Mouse (Mus musculus): ENCODE measurements at regions not wholly inside any gene's neighbourhood (a gene's known extent, or its start where the extent isn't known, plus 50 kb on each side); places are given as distances from the start of the nearest gene placed in this dataset.

DNA sequence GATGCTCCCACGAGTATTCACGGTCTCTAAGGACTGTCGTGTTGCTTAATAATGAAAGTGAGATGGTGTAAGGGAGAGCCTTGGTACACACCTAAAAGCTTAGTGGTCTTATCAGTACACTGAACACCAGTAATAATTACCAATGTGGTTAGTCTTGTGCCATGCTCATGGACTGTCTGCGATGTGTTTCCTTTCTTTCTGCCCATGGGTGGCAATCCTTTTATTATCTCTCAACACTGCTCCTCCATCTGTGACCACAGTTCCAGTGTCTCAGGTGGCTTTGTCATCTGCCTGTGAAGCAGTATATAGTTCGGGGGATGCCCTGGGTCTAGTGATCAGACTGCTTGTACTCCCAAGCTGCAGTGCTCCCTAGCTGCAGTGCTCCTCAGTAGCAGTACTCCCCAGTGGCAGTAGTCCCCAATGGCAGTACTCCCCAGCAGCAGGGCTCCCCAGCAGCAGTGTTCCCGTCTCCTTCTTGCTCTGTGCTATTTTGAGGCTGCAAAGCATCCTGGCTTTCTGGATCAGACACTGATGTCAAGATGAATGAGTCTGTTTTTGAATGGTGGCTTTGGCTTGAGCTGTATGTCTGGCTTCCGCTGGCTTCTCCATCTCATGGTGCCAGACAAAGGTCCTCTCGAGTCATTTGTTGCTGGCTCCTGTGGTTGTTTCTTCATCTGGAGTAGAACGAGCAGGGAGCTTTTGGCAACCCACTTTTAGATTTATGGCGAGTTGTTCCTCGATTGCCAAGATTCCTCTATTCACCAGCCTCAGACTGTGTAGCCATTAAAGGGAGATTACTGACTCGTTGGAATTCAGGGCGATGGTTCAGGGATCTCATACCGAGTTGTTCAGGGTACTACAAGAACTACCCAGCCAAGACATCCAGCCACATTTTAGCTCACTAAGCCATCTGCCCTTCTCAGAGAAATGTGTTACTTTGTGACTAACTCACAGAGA is 88.4 kb upstream of the Plxnc1 start:
- no peak for DNase-seq (ENCODE audit: low spot score)

DNA sequence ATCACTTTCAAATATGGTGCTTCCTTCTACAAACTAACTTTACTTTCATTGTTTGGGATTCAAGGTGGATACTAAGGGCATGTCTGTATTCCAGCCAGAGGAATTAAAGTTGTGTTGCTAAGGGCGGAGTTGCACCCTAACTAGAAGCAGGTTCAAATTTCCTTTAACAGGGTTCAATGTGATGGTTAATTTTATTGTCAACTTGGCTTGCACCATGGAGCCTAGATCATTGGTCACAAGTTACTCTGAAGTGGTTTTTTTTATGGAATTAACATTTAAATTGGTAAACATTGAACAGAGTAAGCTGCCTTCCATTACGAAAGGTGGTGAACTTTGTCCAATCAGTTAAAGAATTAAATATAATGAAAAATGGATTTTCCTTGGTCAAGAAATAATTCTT is 86.7 kb upstream of the Plxnc1 start:
- DNase-seq (ENCODE audit: low spot score): no peak

DNA sequence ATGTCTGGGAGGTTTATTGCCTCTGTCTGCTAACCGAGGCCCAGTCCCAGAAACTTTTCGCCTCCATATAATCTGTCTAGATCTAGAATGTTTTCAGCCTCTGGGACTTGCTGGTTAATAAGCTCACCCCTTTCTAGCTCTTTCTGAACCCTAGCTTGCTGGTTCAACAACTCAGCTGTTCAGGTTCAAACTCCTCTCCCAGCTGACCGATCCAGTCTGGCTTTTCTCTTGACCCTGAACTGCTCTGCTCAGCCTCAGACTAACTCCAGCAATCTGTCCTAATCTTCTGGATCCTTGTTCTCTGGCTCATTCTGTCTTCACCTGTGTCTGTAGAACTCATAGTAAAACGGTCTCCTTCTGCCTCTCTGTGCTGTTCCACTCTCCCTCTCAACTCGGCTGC is 86.2 kb upstream of the Plxnc1 start:
- no peak for DNase-seq (ENCODE audit: low spot score)

DNA sequence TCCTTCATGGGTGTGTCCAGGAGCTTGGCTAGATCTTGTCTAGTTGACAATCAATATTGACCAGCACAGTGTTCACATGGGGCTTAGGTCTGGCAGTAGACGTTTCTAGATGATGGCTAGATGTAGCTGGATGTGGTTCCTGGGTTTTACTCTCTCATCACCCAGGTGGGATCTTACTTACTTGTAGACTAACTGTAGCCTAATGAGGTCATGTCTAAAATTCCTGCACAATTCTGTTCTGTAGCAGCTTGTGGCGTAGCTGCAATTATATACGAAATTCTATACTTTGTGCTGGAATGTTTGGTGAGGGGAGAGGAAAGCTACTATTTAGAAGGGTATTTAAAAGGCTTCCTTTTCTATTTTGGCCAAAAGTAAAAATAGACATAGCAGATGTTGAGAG is 84.9 kb upstream of the Plxnc1 start:
- DNase-seq (ENCODE audit: low spot score): no peak

DNA sequence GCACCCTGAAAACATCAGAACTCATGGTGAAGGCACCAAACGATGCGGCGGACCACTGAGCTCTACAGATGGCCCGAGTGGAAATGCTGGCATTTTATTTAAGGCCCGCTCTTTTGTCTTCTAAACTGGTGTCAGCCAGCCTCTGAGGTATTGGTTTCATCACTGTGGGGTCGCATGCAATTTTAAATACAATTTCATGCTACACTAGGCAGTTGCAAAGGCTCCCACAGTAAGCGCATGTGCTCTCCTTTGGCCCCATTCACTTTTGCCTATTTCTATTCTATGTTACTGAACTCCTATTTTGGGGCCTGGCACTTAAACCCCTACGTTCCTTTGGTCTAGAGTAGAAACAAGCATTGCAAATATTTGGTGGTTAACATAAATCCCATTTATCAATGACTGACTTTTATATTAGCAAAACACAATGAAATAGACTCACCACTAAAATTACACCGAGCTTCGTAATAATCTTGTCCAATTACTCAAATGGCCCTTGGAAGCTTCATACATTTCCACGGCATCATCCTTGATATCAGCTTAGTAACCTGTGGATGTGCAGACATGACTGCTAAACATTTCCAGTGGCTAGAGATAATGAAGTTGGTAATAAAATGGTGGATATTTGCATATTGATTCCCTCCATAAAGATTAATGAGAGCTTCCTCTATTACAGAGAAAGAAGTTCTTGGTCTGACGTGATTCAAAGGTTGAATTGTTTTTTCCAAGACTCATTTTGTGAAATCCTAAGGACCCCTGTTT is 81.1 kb upstream of the Plxnc1 start:
- DNase-seq (ENCODE audit: low spot score): no peak

GRCm38 (mm10) chr10:95021209-95021608 is 76.6 kb upstream of the Plxnc1 start:
- no peak for DNase-seq (ENCODE audit: low spot score)

DNA sequence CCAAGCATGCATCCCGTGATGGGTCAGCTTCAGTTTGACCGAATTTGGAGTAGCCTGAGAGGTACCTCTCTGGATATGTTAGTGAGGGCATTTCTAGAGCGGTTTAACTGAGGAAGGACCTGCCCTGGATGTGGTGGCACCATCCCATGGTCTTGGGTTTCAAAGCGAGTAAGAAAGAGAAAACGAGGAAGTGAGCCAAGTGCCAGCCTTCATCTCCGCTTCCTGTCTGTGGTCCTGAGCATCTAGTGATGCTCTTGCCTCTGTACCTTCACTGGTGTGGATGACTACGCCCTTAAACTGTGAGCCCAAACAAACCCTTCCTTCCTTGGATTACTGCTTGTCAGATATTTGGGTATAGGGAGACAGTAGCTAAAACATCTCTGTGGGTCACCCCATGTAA is 72.3 kb upstream of the Plxnc1 start:
- DNase-seq (ENCODE audit: low spot score): no peak

- DNase-seq (ENCODE audit: low spot score): no peak
These were observed 70.8 kb upstream of the Plxnc1 start for GRCm38 (mm10) chr10:95015298-95015951.

DNA sequence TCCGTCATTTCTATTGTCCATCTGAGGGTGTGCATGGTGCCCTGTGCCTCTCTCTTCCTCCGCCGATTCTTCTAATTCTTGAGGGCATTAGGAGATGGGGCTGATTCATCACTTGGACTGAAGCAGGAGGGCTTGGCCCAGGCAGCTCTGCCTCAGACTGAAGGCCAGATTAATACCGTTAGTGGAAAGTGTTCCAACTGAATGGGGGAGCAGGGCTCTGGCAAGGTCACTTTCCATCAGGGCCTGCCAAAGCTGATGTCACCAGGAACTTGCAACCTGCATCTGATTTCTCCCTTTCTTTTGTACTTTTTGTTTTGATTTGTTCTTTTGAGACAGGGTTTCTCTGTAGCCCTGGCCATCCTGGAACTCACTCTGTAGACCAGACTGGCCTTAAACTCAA is 69.3 kb upstream of the Plxnc1 start:
- DNase-seq (ENCODE audit: low spot score): no peak

DNA sequence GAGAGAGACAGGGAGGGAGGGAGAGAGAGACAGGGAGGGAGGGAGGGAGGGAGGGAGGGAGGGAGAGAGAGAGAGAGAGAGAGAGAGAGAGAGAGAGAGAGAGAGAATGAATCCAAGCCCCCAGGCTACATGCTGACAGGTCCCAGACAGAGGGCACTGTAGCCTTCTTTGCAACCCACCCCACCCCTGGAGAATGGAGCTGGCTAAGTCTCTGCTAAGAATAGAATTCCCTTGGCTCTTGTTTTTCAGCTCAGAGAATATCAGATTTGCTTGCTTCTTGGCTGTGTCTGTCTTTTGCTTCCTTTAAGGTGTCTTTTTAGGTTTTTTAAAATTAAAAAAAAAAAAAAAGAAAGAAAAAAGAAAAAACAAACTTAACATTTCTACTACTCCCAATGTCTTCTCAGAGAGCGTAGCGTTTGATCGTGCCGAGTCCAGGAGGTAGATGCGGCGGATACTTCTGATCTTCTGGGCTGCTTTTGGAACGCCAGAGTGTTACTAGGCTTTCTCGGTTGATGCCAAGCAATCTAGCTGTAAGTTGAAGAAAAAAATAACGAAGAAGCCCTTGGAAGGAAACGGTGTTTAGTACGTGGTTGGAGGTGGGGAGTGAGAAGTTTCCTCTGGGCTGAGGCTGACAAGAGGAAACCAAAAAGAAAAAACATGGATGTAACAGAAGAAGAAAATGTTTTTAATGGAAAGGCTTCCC is 68.7 kb upstream of the Plxnc1 start:
- no peak for DNase-seq (ENCODE audit: low spot score)

- DNase-seq (ENCODE audit: low spot score): no peak
These were observed 65.7 kb upstream of the Plxnc1 start for GRCm38 (mm10) chr10:95010333-95010732.

- no peak for DNase-seq (ENCODE audit: low spot score)
These were observed 64.4 kb upstream of the Plxnc1 start for GRCm38 (mm10) chr10:95009081-95009480.

DNA sequence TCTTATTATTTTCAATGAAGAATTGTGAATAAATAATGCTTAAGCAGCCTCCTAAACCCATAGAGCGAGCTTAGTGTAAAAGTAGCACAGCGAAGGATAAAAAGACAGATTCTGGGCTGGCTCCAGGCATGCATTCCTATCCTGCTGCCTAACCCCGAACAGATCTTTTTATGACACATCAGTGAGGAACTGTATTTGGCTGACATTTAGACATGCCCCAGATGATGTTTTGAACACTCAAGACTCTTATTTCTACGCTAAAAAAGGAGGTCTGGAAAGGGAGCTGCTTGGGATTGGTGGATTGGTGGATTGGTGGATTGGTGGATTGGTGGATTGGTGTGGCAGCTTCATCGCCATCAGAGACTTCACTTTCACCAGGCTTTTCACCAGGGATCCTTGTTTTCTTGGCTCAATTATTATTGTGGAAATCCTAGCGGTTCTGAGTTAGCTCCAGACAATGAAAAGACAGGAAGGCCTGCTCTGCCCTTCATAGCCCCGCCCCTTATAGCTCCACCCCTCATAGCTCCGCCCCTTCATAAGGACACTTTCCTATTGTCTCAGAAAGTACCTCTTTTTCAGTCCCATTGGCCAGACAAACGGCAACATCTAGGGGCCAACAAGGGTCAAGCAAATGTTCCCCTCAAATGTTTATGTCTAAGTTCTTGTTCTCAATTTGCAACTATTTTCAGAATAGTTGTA is 59.6 kb upstream of the Plxnc1 start:
- no peak for DNase-seq (ENCODE audit: low spot score)

DNA sequence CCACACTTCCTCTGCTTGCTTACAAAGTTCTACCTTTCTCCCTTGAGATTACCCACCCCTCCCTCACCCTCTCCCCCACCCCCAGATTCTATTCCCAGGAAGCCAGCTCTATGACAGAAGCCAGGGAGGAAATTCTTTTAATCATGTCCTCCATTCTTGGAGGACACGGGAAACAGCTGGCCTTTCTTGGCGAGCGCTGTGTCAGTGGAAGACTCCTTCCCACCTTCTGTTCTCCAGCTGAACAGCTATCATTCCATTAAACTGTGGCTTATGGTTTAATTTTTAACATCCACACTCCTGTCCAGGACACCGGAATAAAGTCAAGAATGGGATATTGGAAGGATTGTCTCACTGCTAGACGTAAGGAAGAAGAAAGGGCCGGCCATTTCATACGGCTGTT is 59.0 kb upstream of the Plxnc1 start:
- no peak for DNase-seq (ENCODE audit: low spot score)

- DNase-seq (ENCODE audit: low spot score): no peak
These were observed 57.0 kb upstream of the Plxnc1 start for GRCm38 (mm10) chr10:95001650-95002049.

DNA sequence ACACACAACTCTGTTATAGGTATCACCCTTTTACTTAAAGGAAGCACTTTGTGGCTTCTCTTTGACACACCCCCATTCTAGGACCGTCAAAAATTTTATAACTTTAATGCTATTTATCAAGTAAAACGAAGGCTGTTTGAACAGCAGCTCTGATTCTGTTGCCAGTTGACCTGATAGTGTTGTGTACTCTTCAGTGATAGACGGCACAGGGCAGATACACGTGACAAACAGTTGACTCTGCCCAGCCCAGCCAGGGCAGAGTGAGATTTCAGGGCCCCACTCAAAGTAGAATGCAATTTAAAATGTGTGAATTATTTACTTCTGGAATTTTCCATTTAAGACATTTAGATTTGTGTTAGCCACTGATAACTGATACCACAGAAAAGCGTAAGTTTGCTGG is 55.1 kb upstream of the Plxnc1 start:
- DNase-seq (ENCODE audit: low spot score): no peak

All from embryo, embryonic 10 days (tissue).